Mouse (Mus musculus): ENCODE data around the gene Tcf7l2.

DNA sequence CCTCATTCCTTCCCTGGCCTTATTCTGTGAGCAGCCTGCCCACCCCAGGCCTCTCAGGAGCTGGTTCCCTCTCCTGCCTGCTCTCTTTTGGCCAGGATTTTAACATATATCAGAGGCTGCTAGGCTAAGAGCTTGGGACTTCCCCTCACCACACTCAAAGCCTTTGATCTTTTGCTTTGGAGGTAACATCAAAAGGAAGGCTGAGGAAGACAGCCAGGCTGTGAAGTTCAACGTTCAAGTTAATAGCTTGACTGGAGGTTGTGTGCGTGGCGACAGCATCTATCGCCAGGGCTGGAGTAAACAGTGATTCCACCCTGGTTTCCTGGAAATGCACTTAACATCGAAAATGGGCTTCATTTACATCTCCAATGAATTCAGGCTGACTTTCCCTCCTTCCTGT is 51.0 kb downstream of the Tcf7l2 start:
- TF ChIP-seq CTCF (IDR thresholded peaks at IDR 0.05; ENCODE audit: control insufficient read depth, insufficient read depth, insufficient replicate concordance, low read depth, low read length) = no peak
- no peak for TF ChIP-seq POLR2A (IDR thresholded peaks at IDR 0.05; ENCODE audit: control insufficient read depth, low read depth, low read length)

Data from testis, adult 2 months (tissue).